Mouse (Mus musculus) heart, adult 2 months (tissue): ENCODE results near the gene Yars2. TPM values are rescaled to one million over a fixed set of nuclear protein-coding genes. Genes with fewer than 3 reads are reported as not detected.
A peak's percentile ranks its signal among the peaks of the same experiment; 100 is the strongest.

Experiments
- DNase-seq, 2 experiments: peaks; one replicate each; pipeline ENCODE4 v3.0.0; 2021
- H3K27ac ChIP-seq: fragments of 200-600 bp; 2 replicates; pipeline ENCODE4 v1.8.1; 2022
- H3K27me3 ChIP-seq: fragments of 200-500 bp; 2 replicates; pipeline ENCODE4 v1.6.1; 2012; ENCODE audit warnings: mild to moderate bottlenecking, low read length, inconsistent platforms, mixed read lengths; ENCODE audit not compliant: control insufficient read depth, insufficient read depth
- H3K36me3 ChIP-seq: fragments of 200-500 bp; 2 replicates; pipeline ENCODE4 v1.6.1; 2012; ENCODE audit warnings: low read length, inconsistent platforms; ENCODE audit not compliant: control insufficient read depth, insufficient read depth
- H3K4me1 ChIP-seq: fragments of 200-500 bp; 2 replicates; pipeline ENCODE4 v1.6.1; 2011; ENCODE audit warnings: low read length; ENCODE audit not compliant: control insufficient read depth, insufficient read depth
- H3K4me3 ChIP-seq: fragments of 200-600 bp; 2 replicates; pipeline ENCODE4 v1.8.1; 2022
- H3K79me2 ChIP-seq: fragments of 200-500 bp; replicated peaks from 2 replicates; pipeline ENCODE4 v1.6.1; 2012; ENCODE audit warnings: mild to moderate bottlenecking, inconsistent platforms, low read length, moderate library complexity, mixed read lengths; ENCODE audit not compliant: control insufficient read depth, insufficient read depth
- H3K9ac ChIP-seq: fragments of 200-500 bp; 2 replicates; pipeline ENCODE4 v1.6.1; 2012; ENCODE audit warnings: low read depth, mild to moderate bottlenecking, control low read depth, inconsistent platforms, low read length, mixed read lengths
- CTCF ChIP-seq: fragments of 200-600 bp; IDR thresholded peaks from 2 replicates; pipeline ENCODE4 v1.8.1; 2022; ENCODE audit warnings: antibody characterized with exemption, mild to moderate bottlenecking, moderate library complexity
- EP300 ChIP-seq: fragments of 200-500 bp; IDR thresholded peaks from 2 replicates; pipeline ENCODE4 v1.6.1; 2011; ENCODE audit warnings: low read depth, low read length, control low read depth; ENCODE audit not compliant: insufficient read depth
- POLR2A ChIP-seq: fragments of 200-500 bp; IDR thresholded peaks from 2 replicates; pipeline ENCODE4 v1.6.1; 2011; ENCODE audit warnings: mild to moderate bottlenecking, low read depth, low read length, control low read depth; ENCODE audit not compliant: insufficient read depth
- WGBS: fragments of 180-500 bp; shearing (Covaris S2); methylation state at CpG from one replicate; pipeline ENCODE4 v1.1.7; 2018; 5-methylcytosine and 5-hydroxymethylcytosine counted together
- intact Hi-C: fragments of 180-260 bp; cut with DNase I; formaldehyde crosslinking; loops from one replicate; pipeline ENCODE4 v1.15.1; 2025
- polyA plus RNA-seq: library from polyadenylated mRNA; depleted of rRNA; stranded (reverse); fragments of >200 nt; gene quantifications from 2 replicates; pipeline ENCODE4 v1.2.3, GENCODE M21; 2012
- total RNA-seq, 2 experiments: library from RNA; stranded (reverse); gene quantifications; 2 replicates each; pipeline ENCODE4 v1.2.3; 2021

The Yars2 gene
- total and polyA plus RNA-seq, 3 experiments, result 18.6 to 37.3 (median 30.1) TPM

GRCm38 (mm10) chr16:16260882-16261281, 41.9 kb upstream of the Yars2 start:
- H3K4me3 ChIP-seq, result no peak overlapping the region
- intact Hi-C loops, result no loop called here
- H3K27ac ChIP-seq, result no peak overlapping the region
- H3K36me3 ChIP-seq, result peaks cover 22% of the 10 kb centered on the region
- H3K4me1 ChIP-seq, result peaks cover 5% of the 10 kb centered on the region
- DNase-seq, result no peak
- no peak overlapping the region for H3K9ac ChIP-seq
- TF ChIP-seq POLR2A (no peak), CTCF (no peak), EP300 (no peak)
- H3K27me3 ChIP-seq, result no peaks in the 10 kb centered on the region
- WGBS, result 88% methylated on average over 5 of the region's 5 CpGs
- no peaks in the 10 kb centered on the region for H3K79me2 ChIP-seq

- Histone ChIP-seq H3K9ac (no peak overlapping the region), H3K36me3 (peaks cover 19% of the 10 kb centered on the region), H3K4me3 (no peak overlapping the region), H3K79me2 (no peaks in the 10 kb centered on the region), H3K27ac (peak overlapping the region; percentile 43), H3K4me1 (peaks cover 4% of the 10 kb centered on the region), H3K27me3 (no peaks in the 10 kb centered on the region)
- intact Hi-C loops, result no loop called here
- no peak for DNase-seq
- WGBS, result 77% methylated on average over 6 of the region's 6 CpGs
- TF ChIP-seq POLR2A, result no peak
- TF ChIP-seq EP300, result no peak
- no peak for TF ChIP-seq CTCF
These were observed 41.3 kb upstream of the Yars2 start for GRCm38 (mm10) chr16:16261481-16261880.

GRCm38 (mm10) chr16:16262436-16262835, 40.3 kb upstream of the Yars2 start:
- H3K4me3 ChIP-seq, result no peak overlapping the region
- peaks cover 15% of the 10 kb centered on the region for H3K36me3 ChIP-seq
- no peak overlapping the region for H3K9ac ChIP-seq
- H3K27me3 ChIP-seq, result no peaks in the 10 kb centered on the region
- no peak for DNase-seq
- H3K79me2 ChIP-seq, result no peaks in the 10 kb centered on the region
- H3K4me1 ChIP-seq, result peaks cover 3% of the 10 kb centered on the region
- 69% methylated on average over 3 of the region's 3 CpGs for WGBS
- TF ChIP-seq EP300, result no peak
- intact Hi-C loops, result no loop called here
- no peak overlapping the region for H3K27ac ChIP-seq

GRCm38 (mm10) chr16:16272978-16273377, 29.8 kb upstream of the Yars2 start:
- Histone ChIP-seq H3K4me1 (no peaks in the 10 kb centered on the region), H3K79me2 (no peaks in the 10 kb centered on the region), H3K4me3 (no peak overlapping the region), H3K9ac (no peak overlapping the region), H3K36me3 (no peaks in the 10 kb centered on the region; the same call in 1 of the 2 replicates), H3K27ac (no peak overlapping the region), H3K27me3 (no peaks in the 10 kb centered on the region)
- intact Hi-C loops, result no loop called here
- 78% methylated on average over 3 of the region's 3 CpGs for WGBS
- TF ChIP-seq POLR2A (no peak), EP300 (no peak), CTCF (no peak)
- DNase-seq, result no peak

GRCm38 (mm10) chr16:16273752-16274151, 29.0 kb upstream of the Yars2 start:
- intact Hi-C loops, result no loop called here
- Histone ChIP-seq H3K4me3 (no peak overlapping the region), H3K27me3 (no peaks in the 10 kb centered on the region), H3K4me1 (no peaks in the 10 kb centered on the region), H3K36me3 (no peaks in the 10 kb centered on the region; the same call in 1 of the 2 replicates), H3K79me2 (no peaks in the 10 kb centered on the region), H3K27ac (no peak overlapping the region), H3K9ac (no peak overlapping the region)
- no peak for DNase-seq
- 75% methylated on average over 6 of the region's 6 CpGs for WGBS
- no peak for TF ChIP-seq POLR2A
- no peak for TF ChIP-seq CTCF
- no peak for TF ChIP-seq EP300

- H3K27me3 ChIP-seq, result no peaks in the 10 kb centered on the region
- H3K79me2 ChIP-seq, result peaks cover 1% of the 10 kb centered on the region; the same call in 1 of the 2 replicates
- peaks cover 3% of the 10 kb centered on the region for H3K4me1 ChIP-seq
- intact Hi-C loops, result loop anchor here (2.0 to 5.0 kb wide), 5 partner anchors 56 to 466 kb away; partner anchors contain the start of gene Dnm1l
- no peak for DNase-seq
- H3K9ac ChIP-seq, result peak overlapping the region; percentile 81
- under 1% methylated on average over 53 of the region's 61 CpGs for WGBS
- peak overlapping the region; percentile 85 for H3K4me3 ChIP-seq
- H3K27ac ChIP-seq, result peak overlapping the region; percentile 97
- TF ChIP-seq POLR2A (no peak), CTCF (no peak), EP300 (no peak)
- peaks cover 7% of the 10 kb centered on the region for H3K36me3 ChIP-seq
These were observed 518 bp downstream of the Yars2 start for GRCm38 (mm10) chr16:16303138-16303827.
